Mouse (Mus musculus) heart, embryonic 10.5 days (tissue): ENCODE data around the gene Bok. TPM values are rescaled to one million over a fixed set of nuclear protein-coding genes. Genes with fewer than 3 reads are reported as not detected.
A peak's percentile ranks its signal among the peaks of the same experiment; 100 is the strongest.
"Not testable (repeated sequence)": the region's sequence is repeated elsewhere in the genome, so short reads cannot be mapped to it uniquely, and the experiment has no call there.

Source experiments
- DNase-seq: peaks from one replicate; pipeline ENCODE4 v3.0.0-alpha.2; 2017; ENCODE audit warnings: low spot score
- H3K27ac ChIP-seq: fragments of 300-500 bp; sonication (generic); 2 replicates; pipeline ENCODE4 v1.5.1; 2016; ENCODE audit warnings: mild to moderate bottlenecking
- H3K27me3 ChIP-seq: fragments of 300-500 bp; sonication (generic); 2 replicates; pipeline ENCODE4 v1.6.1; 2016; ENCODE audit warnings: mild to moderate bottlenecking; ENCODE audit not compliant: poor library complexity, insufficient read depth, severe bottlenecking
- H3K36me3 ChIP-seq: fragments of 300-500 bp; sonication (generic); 2 replicates; pipeline ENCODE4 v1.6.1; 2016; ENCODE audit warnings: mild to moderate bottlenecking, moderate library complexity
- H3K4me1 ChIP-seq: fragments of 300-500 bp; sonication (generic); 2 replicates; pipeline ENCODE4 v1.6.1; 2016; ENCODE audit warnings: mild to moderate bottlenecking
- H3K4me3 ChIP-seq: fragments of 300-500 bp; sonication (generic); 2 replicates; pipeline ENCODE4 v1.5.1; 2016; ENCODE audit warnings: mild to moderate bottlenecking, moderate library complexity
- H3K9me3 ChIP-seq: fragments of 300-500 bp; sonication (generic); 2 replicates; pipeline ENCODE4 v1.6.1; 2016; ENCODE audit warnings: mild to moderate bottlenecking, moderate library complexity
- WGBS: fragments of 180-500 bp; shearing (Covaris S2); methylation state at CpG from one replicate; pipeline ENCODE4 v1.1.7; 2016; 5-methylcytosine and 5-hydroxymethylcytosine counted together
- polyA plus RNA-seq: library from polyadenylated mRNA; unstranded; fragments of >200 nt; fragmentation: Nextera tagmentation; extraction: Ambion mirVana; gene quantifications from 2 replicates; pipeline ENCODE4 v1.2.1, GENCODE M21; 2016

The Bok gene
- polyA plus RNA-seq, result 45.7 and 54.9 TPM in 2 replicates

DNA sequence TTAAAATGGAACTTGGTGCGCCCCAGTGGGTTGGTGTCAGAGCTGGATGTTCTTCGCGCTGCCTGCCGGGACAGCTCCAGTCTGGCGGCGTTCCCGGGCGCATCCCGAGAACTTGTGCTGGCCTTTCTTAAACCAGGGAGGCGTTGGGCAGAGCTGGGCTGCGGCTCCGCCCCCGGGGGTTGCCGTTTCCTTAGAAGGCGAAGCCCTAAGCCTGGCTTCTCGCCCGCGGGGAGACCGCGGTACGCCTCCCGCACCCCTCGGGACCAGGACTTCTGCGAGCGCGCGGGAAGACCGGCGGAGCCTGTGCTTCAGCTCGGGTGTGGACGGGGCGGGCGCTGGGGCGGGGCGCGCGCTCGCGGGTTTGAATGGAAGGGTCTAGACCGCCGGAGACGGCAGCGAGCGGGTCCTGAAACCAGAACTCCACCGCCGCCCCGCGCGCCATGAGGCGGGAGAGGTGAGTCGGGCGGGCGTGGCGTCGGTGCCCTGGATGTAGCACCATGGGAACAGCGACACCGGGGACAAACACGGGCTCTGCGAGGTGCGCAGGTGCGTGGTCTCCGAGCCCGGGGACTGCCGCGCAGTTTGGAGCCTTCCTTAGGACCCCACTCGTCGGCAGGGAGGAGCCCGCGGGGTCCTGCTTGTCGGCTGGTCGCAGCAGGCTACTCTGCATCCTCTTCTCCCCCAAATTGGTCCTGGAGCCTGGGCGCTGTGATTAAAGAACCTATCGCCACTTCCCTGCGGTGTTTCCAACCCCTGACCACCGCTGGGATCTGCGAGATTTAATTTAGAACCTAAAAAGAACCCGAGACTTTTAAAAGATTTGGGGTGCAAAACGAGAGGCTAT is at the start of gene Bok:
Gene Bok (plus strand): TSS at position 260 of the 844 bp plus-strand sequence.
- no peaks in the 10 kb centered on the region for H3K9me3 ChIP-seq
- peak within 1 kb of the TSS; percentile 87 for H3K27ac ChIP-seq
- 0 out of 2 replicates have a peak, but pooled peaks cover 5% of the 10 kb centered on the region for H3K27me3 ChIP-seq
- peaks cover 10% of the 10 kb centered on the region; the same call in 1 of the 2 replicates for H3K36me3 ChIP-seq
- peak; percentile 89 for DNase-seq
- peaks cover 34% of the 10 kb centered on the region for H3K4me1 ChIP-seq
- H3K4me3 ChIP-seq, result peak within 1 kb of the TSS; percentile 77
- under 1% methylated on average over 77 of the region's 78 CpGs for WGBS

DNA sequence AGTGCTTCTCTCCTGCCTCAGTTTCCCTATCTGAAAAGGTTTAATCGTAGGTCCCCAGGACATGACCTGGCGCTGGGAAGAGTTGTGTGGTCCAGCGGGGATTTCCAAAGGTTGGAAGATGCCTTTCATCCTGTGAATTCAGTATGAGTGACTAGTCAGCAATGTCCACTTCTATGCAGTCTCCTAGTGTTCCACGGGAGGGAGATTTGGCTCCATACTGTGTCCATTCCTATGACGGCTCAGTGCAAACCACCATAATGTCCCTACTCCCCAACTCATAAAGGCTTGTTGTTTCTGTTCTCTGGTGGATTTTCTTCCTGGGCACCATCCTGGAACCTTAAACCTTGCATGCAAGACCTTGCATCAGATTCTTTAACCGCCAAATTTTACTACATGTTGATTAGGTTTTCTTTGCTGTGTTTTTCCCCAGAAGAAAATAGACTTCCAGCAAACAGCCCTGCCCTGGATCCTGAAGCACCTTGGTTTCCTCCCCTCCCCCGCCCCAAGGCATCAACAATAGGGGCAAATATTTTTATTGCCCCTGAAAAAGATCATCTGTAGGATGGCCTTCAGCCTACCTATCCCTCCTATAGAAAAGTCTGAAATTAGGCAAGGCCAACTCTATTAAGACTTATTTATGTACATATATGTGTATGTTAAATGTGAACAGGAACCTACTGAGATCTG is 49.1 kb upstream of the Bok start:
- peaks cover 24% of the 10 kb centered on the region for H3K4me1 ChIP-seq
- peaks cover 10% of the 10 kb centered on the region; the same call in 1 of the 2 replicates for H3K36me3 ChIP-seq
- peak overlapping the region; percentile 90 for H3K27ac ChIP-seq
- peak overlapping the region; percentile 74 for H3K4me3 ChIP-seq
- H3K27me3 ChIP-seq, result no peaks in the 10 kb centered on the region
- WGBS, result 30% methylated on average over 7 of the region's 7 CpGs
- H3K9me3 ChIP-seq, result no peaks in the 10 kb centered on the region
- no peak for DNase-seq

DNA sequence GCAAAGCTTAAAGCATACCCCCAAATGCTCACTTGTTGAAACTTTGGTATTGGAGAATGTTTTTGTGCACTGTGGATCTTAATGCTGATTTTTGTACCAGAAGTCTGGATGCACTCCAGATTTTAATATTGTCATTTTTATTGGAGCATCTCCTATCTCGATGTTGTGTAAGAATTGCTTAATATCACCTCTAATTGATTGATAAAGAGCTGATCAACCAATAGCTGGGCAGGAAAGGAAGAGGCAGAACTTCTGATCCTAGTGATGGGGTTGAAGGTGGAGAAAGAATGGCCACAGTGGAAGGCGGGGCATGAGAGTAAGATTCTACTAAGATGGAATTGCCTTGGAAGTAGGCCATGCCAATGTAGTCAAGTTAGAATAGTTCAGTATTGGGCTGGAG is 43.5 kb upstream of the Bok start:
- no peak for DNase-seq
- no peaks in the 10 kb centered on the region for H3K27me3 ChIP-seq
- H3K4me3 ChIP-seq, result no peak overlapping the region
- no peaks in the 10 kb centered on the region for H3K9me3 ChIP-seq
- no peak overlapping the region for H3K27ac ChIP-seq
- 82% methylated on average over 2 of the region's 2 CpGs for WGBS
- no peaks in the 10 kb centered on the region for H3K4me1 ChIP-seq
- no peaks in the 10 kb centered on the region for H3K36me3 ChIP-seq

DNA sequence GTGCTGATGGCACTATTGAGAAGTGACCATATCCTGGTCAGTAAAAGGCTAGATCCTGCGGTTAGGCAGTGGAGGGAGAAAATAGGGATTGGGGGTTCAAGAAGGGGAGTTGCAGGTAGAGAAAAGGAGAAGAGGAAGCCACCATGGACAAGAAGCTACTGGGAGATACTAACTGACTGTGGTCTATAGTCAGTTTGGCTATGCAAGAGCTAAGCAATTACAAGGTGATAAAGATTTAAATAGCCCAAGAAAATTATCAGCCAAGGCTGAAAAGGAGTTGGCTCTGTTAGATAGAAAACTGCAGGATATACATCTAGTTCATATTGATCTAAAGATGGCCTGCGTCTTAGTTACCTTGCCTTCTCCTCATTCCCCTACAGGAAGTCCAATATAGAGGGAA is 42.8 kb upstream of the Bok start:
- H3K4me1 ChIP-seq, result no peaks in the 10 kb centered on the region
- H3K9me3 ChIP-seq, result no peaks in the 10 kb centered on the region
- no peaks in the 10 kb centered on the region for H3K27me3 ChIP-seq
- H3K36me3 ChIP-seq, result no peaks in the 10 kb centered on the region
- no peak overlapping the region for H3K4me3 ChIP-seq
- WGBS, result 79% methylated on average over 2 of the region's 2 CpGs
- H3K27ac ChIP-seq, result no peak overlapping the region
- DNase-seq, result no peak

DNA sequence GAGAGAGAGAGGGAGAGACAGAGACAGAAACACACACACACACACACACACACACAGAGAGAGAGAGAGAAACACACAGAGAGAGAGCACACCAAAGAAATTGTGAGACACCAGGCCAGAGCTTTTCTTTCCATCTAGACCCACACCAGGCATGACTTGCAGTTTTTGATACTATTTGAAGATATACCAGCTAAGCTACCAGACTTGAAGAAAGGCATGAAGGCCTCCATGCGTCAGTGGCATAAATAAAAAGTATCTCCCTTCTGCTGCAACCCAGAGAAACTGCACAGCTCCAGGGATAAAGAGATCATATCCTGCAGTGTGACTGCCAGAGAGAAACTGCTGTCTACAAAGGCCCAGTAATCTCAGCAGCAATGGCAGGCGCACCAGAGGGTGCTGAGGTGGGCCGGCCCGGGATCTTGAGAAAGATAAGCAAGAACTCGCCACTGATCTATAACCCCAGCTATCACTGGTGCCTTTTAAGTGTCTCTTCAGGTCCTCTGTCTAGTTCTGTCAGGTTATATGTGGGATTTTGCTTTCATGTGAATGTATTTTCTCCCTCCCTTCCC is 35.8 kb upstream of the Bok start:
- H3K4me3 ChIP-seq, result no peak overlapping the region
- no peak for DNase-seq
- WGBS, result 40% methylated on average over 5 of the region's 5 CpGs
- 0 out of 2 replicates have a peak overlapping the region, but pooled peaks have one; percentile 3 for H3K27ac ChIP-seq
- H3K4me1 ChIP-seq, result 0 out of 2 replicates have a peak, but pooled peaks cover 3% of the 10 kb centered on the region
- H3K9me3 ChIP-seq, result no peaks in the 10 kb centered on the region
- no peaks in the 10 kb centered on the region for H3K36me3 ChIP-seq
- H3K27me3 ChIP-seq, result no peaks in the 10 kb centered on the region

DNA sequence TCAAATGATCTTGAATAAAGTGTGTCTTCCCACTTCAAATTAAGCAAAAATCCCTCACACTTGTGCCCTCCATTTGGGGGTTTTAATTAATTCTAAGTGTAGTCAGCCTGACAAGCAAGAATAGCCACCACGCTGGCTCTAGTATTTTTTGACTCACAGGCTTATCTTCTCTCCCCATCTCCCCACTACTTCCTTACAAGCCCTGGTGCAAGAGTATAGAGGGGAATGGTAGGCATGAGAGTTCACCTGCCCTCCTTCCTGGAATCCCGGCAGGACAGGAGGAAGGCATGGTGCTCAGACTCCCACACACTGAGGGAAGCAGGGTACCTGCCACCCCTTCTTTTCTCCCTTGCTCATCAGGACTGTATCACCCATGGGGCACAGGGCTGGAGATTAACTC is 31.2 kb upstream of the Bok start:
- Histone ChIP-seq H3K4me1 (0 out of 2 replicates have a peak, but pooled peaks cover 3% of the 10 kb centered on the region), H3K9me3 (no peaks in the 10 kb centered on the region), H3K27ac (no peak overlapping the region), H3K27me3 (no peaks in the 10 kb centered on the region), H3K4me3 (no peak overlapping the region), H3K36me3 (no peaks in the 10 kb centered on the region)
- DNase-seq, result no peak
- 36% methylated on average over 2 of the region's 2 CpGs for whole genome bisulfite sequencing

DNA sequence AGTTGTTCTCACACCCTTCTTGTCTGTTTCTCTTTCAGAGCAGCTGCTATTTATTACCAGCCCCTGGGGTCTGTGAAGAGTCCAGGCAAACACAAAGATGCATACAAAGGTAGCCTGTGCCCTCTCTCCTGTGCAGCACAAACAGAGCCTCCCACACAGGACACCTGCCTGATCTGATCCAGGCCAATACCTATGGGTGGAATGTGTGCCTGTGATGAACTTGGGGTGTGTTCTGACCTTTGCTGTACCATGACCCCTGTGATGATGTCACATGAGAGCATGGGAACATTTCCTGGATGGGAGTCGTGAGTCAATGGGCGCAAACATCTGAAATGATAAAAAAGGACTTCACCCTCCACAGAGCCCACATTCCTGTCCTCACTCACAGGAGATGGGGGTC is 30.7 kb upstream of the Bok start:
- 0 out of 2 replicates have a peak, but pooled peaks cover 3% of the 10 kb centered on the region for H3K4me1 ChIP-seq
- WGBS, result 60% methylated on average over 2 of the region's 2 CpGs
- no peaks in the 10 kb centered on the region for H3K36me3 ChIP-seq
- H3K9me3 ChIP-seq, result no peaks in the 10 kb centered on the region
- H3K4me3 ChIP-seq, result no peak overlapping the region
- no peaks in the 10 kb centered on the region for H3K27me3 ChIP-seq
- no peak overlapping the region for H3K27ac ChIP-seq
- no peak for DNase-seq

DNA sequence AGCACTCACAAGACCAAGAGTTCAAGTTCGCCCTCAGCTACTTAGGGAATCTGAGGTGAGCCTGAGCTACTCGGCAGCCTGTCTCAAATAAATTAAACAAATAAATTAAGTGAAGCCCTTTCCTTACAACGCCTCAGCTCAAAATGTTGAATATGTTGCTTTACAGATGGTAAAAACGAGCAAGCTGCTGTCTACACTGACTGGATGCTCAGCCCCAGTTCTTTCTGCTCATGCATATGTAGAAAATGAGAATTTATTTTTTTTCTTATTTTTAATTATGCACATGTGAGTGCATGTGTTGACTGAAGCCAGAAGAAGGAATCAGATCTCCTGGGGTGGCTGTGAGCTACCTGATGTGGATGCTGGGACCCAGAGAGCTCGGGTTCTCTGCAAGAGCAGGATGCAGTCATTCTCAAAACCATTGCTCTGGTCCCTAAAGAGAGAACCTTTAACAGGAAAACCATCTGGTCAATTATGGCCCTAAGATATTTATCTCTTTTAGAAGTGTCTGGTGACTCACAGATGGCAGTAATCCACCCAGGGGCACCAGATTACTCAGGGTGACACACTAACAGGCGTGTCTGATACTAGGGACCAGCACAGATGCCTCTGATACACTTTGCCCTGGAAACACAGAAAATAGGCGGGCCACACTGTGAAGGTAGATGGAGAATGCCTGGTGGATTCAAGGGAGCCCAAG is 29.0 kb upstream of the Bok start:
- Histone ChIP-seq H3K4me1 (0 out of 2 replicates have a peak, but pooled peaks cover 3% of the 10 kb centered on the region), H3K27ac (no peak overlapping the region), H3K4me3 (no peak overlapping the region), H3K9me3 (no peaks in the 10 kb centered on the region), H3K27me3 (no peaks in the 10 kb centered on the region), H3K36me3 (no peaks in the 10 kb centered on the region)
- DNase-seq, result no peak
- WGBS, result 74% methylated on average over 7 of the region's 7 CpGs

DNA sequence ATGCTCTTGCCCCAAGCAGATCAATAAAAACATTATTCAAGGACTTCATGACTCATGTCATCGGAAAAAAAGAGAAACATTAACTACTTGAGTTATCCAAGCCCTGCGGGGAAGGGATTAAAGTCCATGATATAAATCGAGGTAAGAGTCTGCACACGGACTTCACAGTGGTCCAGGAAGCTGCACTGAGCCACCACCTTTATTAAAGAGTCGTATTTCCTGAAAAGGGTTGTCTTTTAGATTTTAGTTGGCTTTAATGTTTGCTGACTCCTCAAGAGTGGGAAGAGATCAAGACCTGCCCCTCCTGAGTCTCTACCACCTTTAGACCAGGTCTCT is 28.5 kb upstream of the Bok start:
- Histone ChIP-seq H3K27ac (no peak overlapping the region), H3K36me3 (no peaks in the 10 kb centered on the region), H3K4me3 (no peak overlapping the region), H3K4me1 (0 out of 2 replicates have a peak, but pooled peaks cover 3% of the 10 kb centered on the region), H3K27me3 (no peaks in the 10 kb centered on the region), H3K9me3 (no peaks in the 10 kb centered on the region)
- 88% methylated on average over 5 of the region's 5 CpGs for WGBS
- DNase-seq, result no peak

DNA sequence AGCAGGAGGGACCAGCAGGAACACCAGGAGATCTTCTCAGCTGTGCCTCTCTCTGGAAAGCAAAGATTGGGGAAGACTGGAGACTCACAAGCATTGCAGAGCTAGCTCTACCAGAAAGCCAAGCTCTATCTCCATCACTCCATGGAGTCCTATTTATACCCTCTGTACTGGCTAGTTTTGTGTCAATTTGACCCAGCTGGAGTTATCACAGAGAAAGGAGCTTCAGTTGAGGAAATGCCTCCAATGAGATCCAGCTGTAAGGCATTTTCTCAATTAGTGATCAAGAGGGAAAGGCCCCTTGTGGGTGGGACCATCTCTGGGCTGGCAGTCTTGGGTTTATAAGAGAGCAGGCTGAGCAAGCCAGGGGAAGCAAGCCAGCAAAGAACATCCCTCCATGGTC is 26.9 kb upstream of the Bok start, which contains the start of gene Stk25:
Gene Stk25 (minus strand): TSS at position 101 of the 400 bp plus-strand sequence.
- H3K9me3 ChIP-seq, H3K4me1 ChIP-seq, H3K27me3 ChIP-seq, H3K4me3 ChIP-seq, H3K36me3 ChIP-seq, DNase-seq, H3K27ac ChIP-seq: not testable (repeated sequence)

DNA sequence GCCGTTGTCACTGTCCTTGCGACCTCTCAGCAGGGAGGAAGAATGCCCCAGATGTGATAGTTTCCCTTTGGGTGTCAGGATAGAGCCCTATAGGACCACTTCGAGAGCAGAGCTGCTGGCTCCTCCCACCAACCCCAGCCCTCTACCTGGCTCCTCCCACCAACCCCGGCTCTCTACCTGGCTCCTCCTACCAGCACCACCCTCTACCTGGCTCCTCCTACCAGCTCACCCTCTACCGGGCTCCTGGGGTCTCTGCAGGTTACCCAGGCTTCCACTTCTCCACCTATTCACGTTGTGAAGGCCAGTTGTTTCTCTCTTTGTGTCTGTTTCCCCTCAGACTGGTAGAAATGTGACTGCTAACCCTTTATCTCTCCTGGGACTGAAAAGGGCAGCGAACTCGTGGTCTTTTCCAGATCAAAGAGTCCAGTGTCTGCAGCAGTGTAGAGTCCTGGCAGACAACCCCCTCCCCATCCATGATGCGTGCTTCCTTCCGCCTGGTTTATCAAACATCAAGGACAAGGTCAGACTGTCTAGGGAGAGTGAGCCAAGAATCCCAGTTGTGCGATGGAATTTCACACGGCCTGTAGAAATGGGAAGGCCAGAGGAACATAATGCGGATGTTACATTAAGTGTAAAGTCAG is 17.6 kb upstream of the Bok start:
- no peaks in the 10 kb centered on the region for H3K36me3 ChIP-seq
- no peaks in the 10 kb centered on the region for H3K27me3 ChIP-seq
- H3K4me3 ChIP-seq, result peak overlapping the region; percentile 20
- H3K27ac ChIP-seq, result peak overlapping the region; percentile 91
- peaks cover 30% of the 10 kb centered on the region for H3K4me1 ChIP-seq
- no peaks in the 10 kb centered on the region for H3K9me3 ChIP-seq
- WGBS, result 16% methylated on average over 13 of the region's 13 CpGs
- DNase-seq, result peak; percentile 87
